Comparison of ENCODE assay signal across 26 mouse cellular contexts in genomic region chr8:88972993-88973690, GRCm38 (mm10).
DNase-seq lines count a peak whose midpoint lies in the region; ATAC-seq and TF ChIP-seq lines count a peak whose summit lies in the region.
"Had no signal": no experiment of that assay in that cellular context is flagged by ENCODE, and none has a peak within 500 bp of the region (broad histone marks: within the 10 kb centered on the region; RNA-seq: fewer than 3 reads in every experiment).

No protein-coding gene starts in this region.

- H3K27ac ChIP-seq in hindbrain, embryonic 10.5 days: peak overlapping the region; percentile 74
- no peak overlapping the region for H3K27ac ChIP-seq in hindbrain, embryonic 14.5 days
- peak overlapping the region; percentile 22 for H3K27ac ChIP-seq in ES-Bruce4 (ENCODE audit: insufficient read depth, low read length)
- no peak overlapping the region; the same call in 1 of the 2 replicates for H3K27ac ChIP-seq in forebrain, embryonic 13.5 days
- H3K27ac ChIP-seq: hindbrain, postnatal 0 days; intestine, embryonic 15.5 days; layer of hippocampus, adult 2 months; liver, embryonic 12.5 days had no signal

- 38% methylated on average over 15 of the region's 15 CpGs for WGBS in hindbrain, embryonic 10.5 days
- WGBS in hindbrain, embryonic 14.5 days: 27% methylated on average over 15 of the region's 15 CpGs
- 14% methylated on average over 15 of the region's 15 CpGs for WGBS in forebrain, embryonic 13.5 days

- H3K4me1 ChIP-seq in hindbrain, embryonic 10.5 days (replicated peaks): peaks cover 18% of the 10 kb centered on the region
- peaks cover 9% of the 10 kb centered on the region; the same call in 1 of the 2 replicates for H3K4me1 ChIP-seq in hindbrain, embryonic 14.5 days (replicated peaks; ENCODE audit: control insufficient read depth, insufficient read depth, low read length)
- H3K4me1 ChIP-seq in E14TG2a.4 (replicated peaks; ENCODE audit: low read depth, low read length) (peaks cover 50% of the 10 kb centered on the region), ES-Bruce4 (ENCODE audit: control insufficient read depth, insufficient read depth, low read length) (peaks cover 10% of the 10 kb centered on the region)
- H3K4me1 ChIP-seq in forebrain, embryonic 13.5 days: peaks cover 17% of the 10 kb centered on the region
- H3K4me1 ChIP-seq: intestine, embryonic 15.5 days; liver, embryonic 12.5 days; megakaryocyte, embryonic 14.5 days had no signal

- TF ChIP-seq POLR2A in ES-Bruce4 (IDR thresholded peaks at IDR 0.05; ENCODE audit: insufficient read depth, low read length): no peak

- no peak for DNase-seq in hindbrain, embryonic 10.5 days (ENCODE audit: low spot score)
- no peak for DNase-seq in hindbrain, embryonic 14.5 days (ENCODE audit: low spot score)
- DNase-seq in frontal cortex, postnatal 36 days (ENCODE audit: low spot score in 2 of 2): no peak
- DNase-seq: adrenal gland, postnatal 14 days; B cell, adult 2 months; cerebellum, adult 18-20 months; cerebellum, postnatal 10 days; gastrocnemius, postnatal 14 days; heart, postnatal 14 days; kidney, postnatal 36 days; left cerebral cortex, postnatal 4 days; liver, postnatal 0 days; lung, postnatal 36 days; right cerebral cortex, adult 18-20 months; spleen, adult 18-20 months; thymus, postnatal 25 days had no signal

- H3K9ac ChIP-seq in hindbrain, embryonic 14.5 days: no peak overlapping the region
- peak overlapping the region; percentile 22 for H3K9ac ChIP-seq in ES-Bruce4 (ENCODE audit: low read depth, poor library complexity, severe bottlenecking)
- no peak overlapping the region for H3K9ac ChIP-seq in forebrain, embryonic 13.5 days
- H3K9ac ChIP-seq: intestine, embryonic 15.5 days; liver, embryonic 12.5 days; liver, postnatal 0 days had no signal

- no peak overlapping the region for H3K4me2 ChIP-seq in hindbrain, embryonic 14.5 days (replicated peaks)
- H3K4me2 ChIP-seq in forebrain, embryonic 13.5 days: peak overlapping the region; percentile 12; the same call in 1 of the 2 replicates
- H3K4me2 ChIP-seq: intestine, embryonic 15.5 days; liver, embryonic 12.5 days had no signal

- no peaks in the 10 kb centered on the region for H3K27me3 ChIP-seq in hindbrain, embryonic 10.5 days (ENCODE audit: insufficient read depth, poor library complexity, severe bottlenecking)
- no peaks in the 10 kb centered on the region for H3K27me3 ChIP-seq in hindbrain, embryonic 14.5 days (ENCODE audit: control insufficient read depth, insufficient read depth, low read length)
- no peaks in the 10 kb centered on the region for H3K27me3 ChIP-seq in E14TG2a.4 (ENCODE audit: insufficient read depth, low read length)
- no peaks in the 10 kb centered on the region for H3K27me3 ChIP-seq in ES-Bruce4 (ENCODE audit: control insufficient read depth, insufficient read depth, low read length, poor library complexity, severe bottlenecking)
- no peaks in the 10 kb centered on the region for H3K27me3 ChIP-seq in forebrain, embryonic 13.5 days
- H3K27me3 ChIP-seq: intestine, embryonic 15.5 days; liver, embryonic 12.5 days; megakaryocyte, embryonic 14.5 days had no signal

- H3K9me3 ChIP-seq in hindbrain, embryonic 10.5 days: no peaks in the 10 kb centered on the region
- H3K9me3 ChIP-seq in hindbrain, embryonic 14.5 days (ENCODE audit: control insufficient read depth, low read length): no peaks in the 10 kb centered on the region
- no peaks in the 10 kb centered on the region for H3K9me3 ChIP-seq in E14TG2a.4 (ENCODE audit: low read length)
- H3K9me3 ChIP-seq in ES-Bruce4 (replicated peaks; ENCODE audit: control insufficient read depth, insufficient read depth, low read length, poor library complexity, severe bottlenecking): no peaks in the 10 kb centered on the region
- H3K9me3 ChIP-seq in forebrain, embryonic 13.5 days (replicated peaks): no peaks in the 10 kb centered on the region
- H3K9me3 ChIP-seq: intestine, embryonic 15.5 days; liver, embryonic 12.5 days had no signal

- no peaks in the 10 kb centered on the region for H3K36me3 ChIP-seq in hindbrain, embryonic 10.5 days
- H3K36me3 ChIP-seq in hindbrain, embryonic 14.5 days (replicated peaks; ENCODE audit: control insufficient read depth, insufficient read depth): no peaks in the 10 kb centered on the region
- H3K36me3 ChIP-seq in E14TG2a.4 (ENCODE audit: insufficient read depth, low read length): no peaks in the 10 kb centered on the region
- no peaks in the 10 kb centered on the region for H3K36me3 ChIP-seq in ES-Bruce4 (ENCODE audit: control insufficient read depth, insufficient read depth, low read length, poor library complexity, severe bottlenecking)
- no peaks in the 10 kb centered on the region for H3K36me3 ChIP-seq in forebrain, embryonic 13.5 days (ENCODE audit: poor library complexity, severe bottlenecking)
- H3K36me3 ChIP-seq: intestine, embryonic 15.5 days; liver, embryonic 12.5 days had no signal

- TF ChIP-seq CTCF in E14TG2a.4 (conservative IDR thresholded peaks at IDR 0.05; ENCODE audit: low read length): no peak
- TF ChIP-seq CTCF in ES-Bruce4 (IDR thresholded peaks at IDR 0.05; ENCODE audit: low read depth, low read length): no peak

- no peak for ATAC-seq in hindbrain, embryonic 14.5 days (ENCODE audit: low FRiP score)
- ATAC-seq in forebrain, embryonic 13.5 days: no peak
- no peak for ATAC-seq in megakaryocyte, adult 5-6 weeks (ENCODE audit: poor library complexity, severe bottlenecking)
- ATAC-seq: hindbrain, postnatal 0 days; intestine, embryonic 15.5 days; liver, embryonic 12.5 days; liver, postnatal 0 days; Patski had no signal

- TF ChIP-seq EP300 in ES-Bruce4 (IDR thresholded peaks at IDR 0.05; ENCODE audit: insufficient read depth, low read depth, low read length): no peak

- no peak overlapping the region for H3K4me3 ChIP-seq in hindbrain, embryonic 10.5 days
- H3K4me3 ChIP-seq in hindbrain, embryonic 14.5 days (replicated peaks; ENCODE audit: low read length): no peak overlapping the region
- peak overlapping the region; percentile 46 for H3K4me3 ChIP-seq in E14TG2a.4 (replicated peaks; ENCODE audit: low read length)
- no peak overlapping the region for H3K4me3 ChIP-seq in ES-Bruce4 (ENCODE audit: low read depth, low read length)
- no peak overlapping the region for H3K4me3 ChIP-seq in forebrain, embryonic 13.5 days
- H3K4me3 ChIP-seq: intestine, embryonic 15.5 days; layer of hippocampus, adult 2 months; liver, embryonic 12.5 days; megakaryocyte, embryonic 14.5 days had no signal

Comparison
In these comparisons a context has a peak if more than half of its experiments do, and no peak if none do; other contexts are left out.
1. H3K27ac ChIP-seq: peak in hindbrain, embryonic 10.5 days (single experiment) and ES-Bruce4 (single experiment); none in hindbrain, embryonic 14.5 days (single experiment) and forebrain, embryonic 13.5 days (single experiment).